ENCODE assay signal across 15 mouse cellular contexts in genomic region chr1:174623054-174623453, GRCm38 (mm10).
DNase-seq lines count a peak whose midpoint lies in the region; ATAC-seq lines count a peak whose summit lies in the region.
"Had no signal": no experiment of that assay in that cellular context is flagged by ENCODE, and none has a peak within 500 bp of the region (broad histone marks: within the 10 kb centered on the region; RNA-seq: fewer than 3 reads in every experiment).

No protein-coding gene starts in this region.

- H3K9me3 ChIP-seq in kidney, embryonic 14.5 days (ENCODE audit: control insufficient read depth, low read length) = no peaks in the 10 kb centered on the region
- no peaks in the 10 kb centered on the region for H3K9me3 ChIP-seq in midbrain, embryonic 11.5 days (ENCODE audit: control insufficient read depth, low read length)
- no peaks in the 10 kb centered on the region for H3K9me3 ChIP-seq in midbrain, embryonic 10.5 days (replicated peaks)
- no peaks in the 10 kb centered on the region for H3K9me3 ChIP-seq in embryonic facial prominence, embryonic 10.5 days
- H3K9me3 ChIP-seq: embryonic facial prominence, embryonic 15.5 days; heart, embryonic 13.5 days had no signal

- no peak overlapping the region for H3K4me2 ChIP-seq in kidney, embryonic 14.5 days (replicated peaks; ENCODE audit: low read depth, low read length)
- H3K4me2 ChIP-seq in midbrain, embryonic 11.5 days = no peak overlapping the region
- H3K4me2 ChIP-seq: embryonic facial prominence, embryonic 15.5 days; heart, embryonic 13.5 days had no signal

- peak; percentile 66; the same call in 1 of the 2 replicates for ATAC-seq in kidney, embryonic 14.5 days (ENCODE audit: low FRiP score, low TSS enrichment)
- ATAC-seq in midbrain, embryonic 11.5 days (ENCODE audit: low FRiP score) = peak; percentile 33; the same call in 1 of the 2 replicates
- ATAC-seq: forebrain, embryonic 14.5 days; hindbrain, embryonic 16.5 days; Patski had no signal

- H3K4me3 ChIP-seq in kidney, embryonic 14.5 days (ENCODE audit: low read length) = no peak overlapping the region
- no peak overlapping the region for H3K4me3 ChIP-seq in midbrain, embryonic 11.5 days (ENCODE audit: low read depth, low read length)
- H3K4me3 ChIP-seq in midbrain, embryonic 10.5 days = no peak overlapping the region
- H3K4me3 ChIP-seq in embryonic facial prominence, embryonic 10.5 days = no peak overlapping the region
- H3K4me3 ChIP-seq: embryonic facial prominence, embryonic 15.5 days; heart, embryonic 13.5 days had no signal

- intact Hi-C loops in left cerebral cortex, postnatal 10 days (cut with DNase I) = no loop called here

- H3K27ac ChIP-seq in kidney, embryonic 14.5 days (ENCODE audit: low read depth, low read length) = no peak overlapping the region
- no peak overlapping the region for H3K27ac ChIP-seq in midbrain, embryonic 11.5 days (ENCODE audit: low read depth, low read length)
- H3K27ac ChIP-seq in midbrain, embryonic 10.5 days (replicated peaks) = no peak overlapping the region
- no peak overlapping the region for H3K27ac ChIP-seq in embryonic facial prominence, embryonic 10.5 days (replicated peaks)
- H3K27ac ChIP-seq: embryonic facial prominence, embryonic 15.5 days; heart, embryonic 13.5 days had no signal

- H3K4me1 ChIP-seq in kidney, embryonic 14.5 days (ENCODE audit: control insufficient read depth, insufficient read depth, low read length) = no peaks in the 10 kb centered on the region
- H3K4me1 ChIP-seq in midbrain, embryonic 11.5 days (ENCODE audit: control insufficient read depth, insufficient read depth, low read length) = no peaks in the 10 kb centered on the region
- no peaks in the 10 kb centered on the region for H3K4me1 ChIP-seq in midbrain, embryonic 10.5 days
- H3K4me1 ChIP-seq in embryonic facial prominence, embryonic 10.5 days = no peaks in the 10 kb centered on the region
- H3K4me1 ChIP-seq: embryonic facial prominence, embryonic 15.5 days; heart, embryonic 13.5 days had no signal

- H3K36me3 ChIP-seq in kidney, embryonic 14.5 days (ENCODE audit: control insufficient read depth, insufficient read depth, low read length) = no peaks in the 10 kb centered on the region
- no peaks in the 10 kb centered on the region; the same call in 1 of the 2 replicates for H3K36me3 ChIP-seq in midbrain, embryonic 11.5 days (ENCODE audit: control insufficient read depth, insufficient read depth, low read length)
- peaks cover 28% of the 10 kb centered on the region for H3K36me3 ChIP-seq in midbrain, embryonic 10.5 days
- no peaks in the 10 kb centered on the region for H3K36me3 ChIP-seq in embryonic facial prominence, embryonic 10.5 days (replicated peaks)
- H3K36me3 ChIP-seq: embryonic facial prominence, embryonic 15.5 days; heart, embryonic 13.5 days had no signal

- WGBS in kidney, embryonic 14.5 days = 32% methylated on average over 3 of the region's 3 CpGs
- 43% methylated on average over 3 of the region's 3 CpGs for WGBS in midbrain, embryonic 11.5 days
- WGBS in midbrain, embryonic 10.5 days = 44% methylated on average over 3 of the region's 3 CpGs
- 45% methylated on average over 3 of the region's 3 CpGs for WGBS in embryonic facial prominence, embryonic 10.5 days

- H3K27me3 ChIP-seq in kidney, embryonic 14.5 days (ENCODE audit: control insufficient read depth, insufficient read depth, low read length) = no peaks in the 10 kb centered on the region
- H3K27me3 ChIP-seq in midbrain, embryonic 11.5 days (ENCODE audit: control insufficient read depth, insufficient read depth, low read length) = no peaks in the 10 kb centered on the region
- H3K27me3 ChIP-seq in midbrain, embryonic 10.5 days (ENCODE audit: low read depth, poor library complexity, severe bottlenecking) = no peaks in the 10 kb centered on the region
- H3K27me3 ChIP-seq in embryonic facial prominence, embryonic 10.5 days (replicated peaks; ENCODE audit: low read depth, poor library complexity, severe bottlenecking) = no peaks in the 10 kb centered on the region
- H3K27me3 ChIP-seq: embryonic facial prominence, embryonic 15.5 days; heart, embryonic 13.5 days; Patski had no signal

- DNase-seq in kidney, postnatal 36 days = no peak
- no peak for DNase-seq in midbrain, embryonic 11.5 days (ENCODE audit: low spot score, missing footprints)
- no peak for DNase-seq in midbrain, embryonic 10.5 days (ENCODE audit: low spot score)
- peak; percentile 44 for DNase-seq in embryonic facial prominence, embryonic 10.5 days (ENCODE audit: low spot score)
- no peak for DNase-seq in yolk sac, embryonic 10.5 days (ENCODE audit: low spot score)
- DNase-seq in left cerebral cortex, postnatal 10 days (ENCODE audit: extremely low spot score in 1 of 2, low spot score in 2 of 2) = no peak
- DNase-seq: cerebellum, adult 11 months; gastrocnemius, postnatal 25 days; thymus, adult 18-20 months had no signal

- H3K9ac ChIP-seq in kidney, embryonic 14.5 days (ENCODE audit: low read depth, low read length) = no peak overlapping the region
- H3K9ac ChIP-seq in midbrain, embryonic 11.5 days (ENCODE audit: low read length) = no peak overlapping the region
- H3K9ac ChIP-seq: embryonic facial prominence, embryonic 15.5 days; heart, embryonic 13.5 days had no signal
